Mouse (Mus musculus): Measurements from ENCODE around the gene Tbc1d5.

GRCm38 (mm10) chr17:50750874-50751273, 428.3 kb downstream of the Tbc1d5 start:
- TF ChIP-seq CTCF (IDR thresholded peaks at IDR 0.05; ENCODE audit: low read depth, low read length) (no peak), POLR2A (IDR thresholded peaks at IDR 0.05; ENCODE audit: insufficient read depth, low read length) (no peak)

All from ES-Bruce4 (cell line).